Mouse (Mus musculus) neural tube, embryonic 15.5 days (tissue): ENCODE data around the gene Dcaf4. TPM values are rescaled to one million over a fixed set of nuclear protein-coding genes. Genes with fewer than 3 reads are reported as not detected.

Experiments
- ATAC-seq: fragments of 200-750 bp; cut with Nextera tagmentation; 2 replicates; pipeline ENCODE4 v1.8.0; 2017; ENCODE audit warnings: mild to moderate bottlenecking, moderate TSS enrichment, moderate library complexity; ENCODE audit not compliant: low FRiP score
- H3K27ac ChIP-seq: fragments of 300-500 bp; sonication (generic); replicated peaks from 2 replicates; pipeline ENCODE4 v1.5.1; 2015; ENCODE audit warnings: mild to moderate bottlenecking, inconsistent platforms
- H3K27me3 ChIP-seq: fragments of 300-500 bp; sonication (generic); replicated peaks from 2 replicates; pipeline ENCODE4 v1.6.1; 2015; ENCODE audit warnings: inconsistent platforms
- H3K36me3 ChIP-seq: fragments of 300-500 bp; sonication (generic); 2 replicates; pipeline ENCODE4 v1.6.1; 2015; ENCODE audit warnings: inconsistent platforms
- H3K4me1 ChIP-seq: fragments of 300-500 bp; sonication (generic); 2 replicates; pipeline ENCODE4 v1.6.1; 2015; ENCODE audit warnings: inconsistent platforms
- H3K4me2 ChIP-seq: fragments of 300-500 bp; sonication (generic); 2 replicates; pipeline ENCODE4 v1.6.1; 2015; ENCODE audit warnings: inconsistent platforms, mild to moderate bottlenecking, moderate library complexity
- H3K4me3 ChIP-seq: fragments of 300-500 bp; sonication (generic); replicated peaks from 2 replicates; pipeline ENCODE4 v1.5.1; 2015; ENCODE audit warnings: mild to moderate bottlenecking, inconsistent platforms
- H3K9ac ChIP-seq: fragments of 300-500 bp; sonication (generic); replicated peaks from 2 replicates; pipeline ENCODE4 v1.6.1; 2015; ENCODE audit warnings: mild to moderate bottlenecking, inconsistent platforms
- H3K9me3 ChIP-seq: fragments of 300-500 bp; sonication (generic); replicated peaks from 2 replicates; pipeline ENCODE4 v1.6.1; 2016; ENCODE audit warnings: inconsistent platforms
- WGBS: fragments of 180-500 bp; shearing (Covaris S2); methylation state at CpG from one replicate; pipeline ENCODE4 v1.1.7; 2015; ENCODE audit warnings: mixed read lengths; 5-methylcytosine and 5-hydroxymethylcytosine counted together
- polyA plus RNA-seq: library from polyadenylated mRNA; unstranded; fragments of >200 nt; fragmentation: Nextera tagmentation; extraction: Ambion mirVana; gene quantifications from 2 replicates; pipeline ENCODE4 v1.2.1, GENCODE M21; 2015

The Dcaf4 gene
- polyA plus RNA-seq, 1 experiment from 2014 or later: 46.1 TPM

- Histone ChIP-seq H3K4me2 (peak overlapping the region; percentile 98), H3K4me3 (peak overlapping the region; percentile 82), H3K27me3 (no peaks in the 10 kb centered on the region), H3K9ac (peak overlapping the region; percentile 77), H3K27ac (peak overlapping the region; percentile 86), H3K36me3 (no peaks in the 10 kb centered on the region), H3K9me3 (no peaks in the 10 kb centered on the region), H3K4me1 (peaks cover 31% of the 10 kb centered on the region)
- peak; percentile 79 for ATAC-seq
- under 1% methylated on average over 71 of the region's 73 CpGs for WGBS
These were observed 33.4 kb upstream of the Dcaf4 start for GRCm38 (mm10) chr12:83486671-83487461.

GRCm38 (mm10) chr12:83487476-83487991 lies 32.7 kb upstream of the Dcaf4 start, which contains the start of gene Dpf3:
TSS of gene Dpf3 (minus strand) at chr12:83487716.
- peak; percentile 92 for ATAC-seq
- Histone ChIP-seq H3K4me3 (peak within 1 kb of the TSS; percentile 82), H3K4me2 (peak within 1 kb of the TSS; percentile 98), H3K9me3 (no peaks in the 10 kb centered on the region), H3K9ac (peak within 1 kb of the TSS; percentile 77), H3K27ac (peak within 1 kb of the TSS; percentile 86), H3K36me3 (no peaks in the 10 kb centered on the region), H3K27me3 (no peaks in the 10 kb centered on the region), H3K4me1 (peaks cover 31% of the 10 kb centered on the region)
- under 1% methylated on average over 31 of the region's 31 CpGs for WGBS

DNA sequence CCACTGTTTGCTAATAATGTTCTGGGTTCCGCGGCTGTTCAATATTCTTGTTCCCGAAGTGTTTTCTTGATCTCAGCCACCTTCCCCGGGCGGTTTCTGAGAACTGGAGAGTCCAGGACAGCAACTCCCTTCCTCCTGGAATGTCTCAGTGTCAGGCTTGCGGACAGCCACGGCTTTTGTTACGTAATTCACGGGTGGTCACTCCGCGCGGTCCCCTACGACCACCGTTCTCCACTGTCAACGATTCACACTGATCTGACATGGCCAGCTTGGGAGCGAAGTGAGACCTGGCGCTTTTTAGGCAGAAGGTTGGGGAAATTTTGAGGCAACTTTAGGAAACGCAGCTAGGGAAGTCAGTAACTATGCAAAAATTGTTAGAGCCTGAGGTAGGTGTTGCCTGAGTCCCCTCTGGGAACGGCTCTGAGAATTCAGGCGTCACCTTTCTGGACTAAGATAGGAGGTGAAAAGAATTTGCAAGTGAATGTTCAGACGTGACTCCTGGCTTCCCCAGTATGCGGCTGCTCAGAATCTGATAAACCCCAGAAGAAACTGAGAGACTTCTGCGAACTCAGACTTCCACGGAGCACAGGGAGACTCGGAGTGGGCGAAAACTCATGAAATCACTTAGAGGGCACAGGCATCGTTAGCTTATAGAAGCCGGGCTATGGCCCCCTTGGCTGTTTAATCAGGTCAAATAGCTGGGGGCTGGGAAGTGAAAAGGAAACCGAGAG lies 31.9 kb upstream of the Dcaf4 start:
- Histone ChIP-seq H3K27ac (peak overlapping the region; percentile 4; the same call in 1 of the 2 replicates), H3K9me3 (no peaks in the 10 kb centered on the region), H3K9ac (peak overlapping the region; percentile 21; the same call in 1 of the 2 replicates), H3K36me3 (no peaks in the 10 kb centered on the region), H3K4me2 (peak overlapping the region; percentile 98), H3K27me3 (no peaks in the 10 kb centered on the region), H3K4me3 (peak overlapping the region; percentile 82), H3K4me1 (peaks cover 31% of the 10 kb centered on the region)
- WGBS: 0% methylated on average over 29 of the region's 29 CpGs
- ATAC-seq: no peak

DNA sequence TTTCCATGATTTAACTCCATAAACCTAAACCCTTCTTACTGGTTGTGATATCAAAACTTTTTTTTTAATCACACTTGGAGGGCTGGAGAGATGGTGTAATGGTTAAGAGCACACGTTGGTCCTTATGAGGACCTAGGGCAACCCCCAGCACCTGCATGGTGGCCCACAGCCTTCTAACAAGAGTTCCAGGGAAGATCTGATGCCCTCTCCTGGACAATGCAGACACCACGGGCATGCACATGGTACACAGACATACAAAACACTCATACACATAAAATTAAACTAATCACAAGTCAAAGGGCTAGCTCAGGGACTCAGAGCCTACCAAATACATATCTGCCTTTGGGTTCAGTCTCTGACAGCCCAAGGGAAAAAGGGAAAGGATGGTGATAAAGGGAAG lies 30.5 kb upstream of the Dcaf4 start:
- WGBS: 46% methylated on average over 2 of the region's 2 CpGs
- peaks cover 25% of the 10 kb centered on the region for H3K4me1 ChIP-seq

DNA sequence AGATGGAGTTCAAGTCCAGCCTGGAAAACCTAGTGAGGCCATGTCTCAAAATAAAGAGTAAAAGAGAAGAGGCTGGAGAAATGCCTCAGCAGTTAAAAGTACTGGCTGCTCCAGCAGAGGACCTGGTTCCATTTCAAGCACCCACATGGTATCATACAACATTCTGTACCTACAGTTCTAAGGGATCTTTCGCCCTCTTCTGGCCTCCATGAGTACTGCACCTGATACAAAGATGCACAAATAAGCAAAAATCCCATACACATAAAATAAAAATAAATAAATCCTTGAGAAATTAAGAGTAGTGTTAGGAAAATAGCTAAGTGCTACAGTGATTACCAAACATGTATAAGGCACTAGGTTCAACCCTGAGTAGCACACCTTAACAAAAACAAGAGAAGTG lies 28.7 kb upstream of the Dcaf4 start:
- 65% methylated on average over 1 of the region's 1 CpGs for WGBS
- no peak overlapping the region for H3K4me2 ChIP-seq
- H3K27ac ChIP-seq: no peak overlapping the region

More for the DNA sequence above, 30.5 kb upstream of the Dcaf4 start:
- H3K4me3 ChIP-seq: no peak overlapping the region
- H3K27me3 ChIP-seq: no peaks in the 10 kb centered on the region
- no peak overlapping the region for H3K27ac ChIP-seq
- H3K4me2 ChIP-seq: no peak overlapping the region
- H3K9ac ChIP-seq: no peak overlapping the region
- H3K9me3 ChIP-seq: no peaks in the 10 kb centered on the region
- no peak for ATAC-seq
- no peaks in the 10 kb centered on the region for H3K36me3 ChIP-seq

GRCm38 (mm10) chr12:83492808-83493207 lies 27.5 kb upstream of the Dcaf4 start:
- Histone ChIP-seq H3K4me2 (no peak overlapping the region), H3K9me3 (no peaks in the 10 kb centered on the region), H3K4me3 (no peak overlapping the region), H3K36me3 (no peaks in the 10 kb centered on the region), H3K27ac (no peak overlapping the region), H3K4me1 (peaks cover 15% of the 10 kb centered on the region), H3K27me3 (no peaks in the 10 kb centered on the region), H3K9ac (no peak overlapping the region)
- ATAC-seq: no peak
- WGBS: 86% methylated on average over 3 of the region's 3 CpGs

More for the DNA sequence above, 28.7 kb upstream of the Dcaf4 start:
- H3K9me3 ChIP-seq: no peaks in the 10 kb centered on the region
- peaks cover 15% of the 10 kb centered on the region for H3K4me1 ChIP-seq
- no peak overlapping the region for H3K9ac ChIP-seq
- H3K4me3 ChIP-seq: no peak overlapping the region
- no peaks in the 10 kb centered on the region for H3K27me3 ChIP-seq
- no peaks in the 10 kb centered on the region for H3K36me3 ChIP-seq
- ATAC-seq: no peak

DNA sequence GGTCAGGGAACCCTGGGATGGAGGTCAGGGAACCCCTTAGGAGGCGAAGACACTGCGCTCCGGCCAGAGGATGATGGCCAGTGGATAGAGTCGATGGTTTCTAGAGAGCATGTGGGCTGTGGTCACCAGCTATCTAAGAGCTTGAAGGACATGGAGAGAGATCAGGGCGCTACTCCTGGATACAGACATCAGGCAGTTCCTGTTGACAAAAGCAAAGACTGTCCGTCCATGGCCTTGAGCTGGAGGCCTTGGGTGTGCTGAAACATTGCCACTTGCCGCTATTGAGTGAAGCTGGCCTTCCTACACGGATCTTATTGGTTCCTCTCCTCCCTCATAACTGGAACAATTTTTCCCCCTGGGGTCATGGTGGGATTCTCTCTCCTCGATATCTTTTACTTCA lies 26.1 kb upstream of the Dcaf4 start:
- peaks cover 1% of the 10 kb centered on the region; the same call in 1 of the 2 replicates for H3K4me1 ChIP-seq
- no peaks in the 10 kb centered on the region for H3K36me3 ChIP-seq
- no peaks in the 10 kb centered on the region for H3K9me3 ChIP-seq
- no peak overlapping the region for H3K27ac ChIP-seq
- ATAC-seq: no peak
- H3K4me3 ChIP-seq: no peak overlapping the region
- WGBS: 84% methylated on average over 9 of the region's 9 CpGs
- H3K9ac ChIP-seq: no peak overlapping the region
- H3K4me2 ChIP-seq: no peak overlapping the region
- no peaks in the 10 kb centered on the region for H3K27me3 ChIP-seq

GRCm38 (mm10) chr12:83495248-83495960 lies 24.9 kb upstream of the Dcaf4 start:
- WGBS: 84% methylated on average over 4 of the region's 4 CpGs
- no peak overlapping the region for H3K4me3 ChIP-seq
- ATAC-seq: no peak
- no peak overlapping the region for H3K9ac ChIP-seq
- H3K36me3 ChIP-seq: no peaks in the 10 kb centered on the region
- no peaks in the 10 kb centered on the region for H3K9me3 ChIP-seq
- H3K27ac ChIP-seq: no peak overlapping the region
- no peaks in the 10 kb centered on the region for H3K4me1 ChIP-seq
- H3K4me2 ChIP-seq: no peak overlapping the region
- H3K27me3 ChIP-seq: no peaks in the 10 kb centered on the region

DNA sequence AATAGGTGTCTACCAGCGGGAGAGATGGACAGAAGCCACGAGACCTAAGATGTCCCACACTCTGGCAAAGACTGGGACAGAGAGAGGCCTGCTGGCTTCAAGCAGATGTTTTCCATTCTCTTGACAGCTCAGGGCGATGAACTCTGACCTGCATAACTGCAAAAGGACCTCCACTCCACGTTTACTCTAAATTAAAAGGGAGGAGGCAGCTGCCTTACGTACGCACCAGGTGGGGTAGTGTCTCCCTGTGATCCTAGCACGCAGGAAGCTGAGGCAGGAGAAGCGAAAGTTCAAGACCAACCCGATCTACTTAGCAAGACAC lies 24.3 kb upstream of the Dcaf4 start:
- ATAC-seq: no peak
- no peak overlapping the region for H3K4me2 ChIP-seq
- no peaks in the 10 kb centered on the region for H3K36me3 ChIP-seq
- no peak overlapping the region for H3K4me3 ChIP-seq
- H3K9me3 ChIP-seq: no peaks in the 10 kb centered on the region
- no peak overlapping the region for H3K27ac ChIP-seq
- 77% methylated on average over 9 of the region's 9 CpGs for WGBS
- H3K4me1 ChIP-seq: no peaks in the 10 kb centered on the region
- H3K27me3 ChIP-seq: no peaks in the 10 kb centered on the region
- H3K9ac ChIP-seq: no peak overlapping the region

GRCm38 (mm10) chr12:83496336-83496735 lies 23.9 kb upstream of the Dcaf4 start:
- H3K4me1 ChIP-seq: no peaks in the 10 kb centered on the region
- no peak overlapping the region for H3K27ac ChIP-seq
- ATAC-seq: no peak
- H3K27me3 ChIP-seq: no peaks in the 10 kb centered on the region
- H3K4me2 ChIP-seq: no peak overlapping the region
- 79% methylated on average over 4 of the region's 4 CpGs for WGBS
- no peaks in the 10 kb centered on the region for H3K36me3 ChIP-seq
- H3K9ac ChIP-seq: no peak overlapping the region
- H3K4me3 ChIP-seq: no peak overlapping the region
- no peaks in the 10 kb centered on the region for H3K9me3 ChIP-seq

GRCm38 (mm10) chr12:83496736-83497135 lies 23.5 kb upstream of the Dcaf4 start:
- no peak for ATAC-seq
- Histone ChIP-seq H3K9ac (no peak overlapping the region), H3K4me3 (no peak overlapping the region), H3K9me3 (no peaks in the 10 kb centered on the region), H3K27ac (no peak overlapping the region), H3K4me1 (no peaks in the 10 kb centered on the region), H3K27me3 (no peaks in the 10 kb centered on the region; the same call in 1 of the 2 replicates), H3K4me2 (no peak overlapping the region), H3K36me3 (no peaks in the 10 kb centered on the region)
- WGBS: 85% methylated on average over 6 of the region's 6 CpGs
